Mouse (Mus musculus) lung, postnatal 0 days (tissue): Measurements from ENCODE around the gene Mdga1.

Source experiments
- CTCF ChIP-seq: IDR thresholded peaks from 2 replicates; pipeline ENCODE4 v1.5.1; 2016; ENCODE audit warnings: antibody characterized with exemption, mild to moderate bottlenecking
- EP300 ChIP-seq: IDR thresholded peaks from 2 replicates; pipeline ENCODE4 v1.6.1; 2016; ENCODE audit warnings: antibody characterized with exemption, mild to moderate bottlenecking, control low read depth

- TF ChIP-seq CTCF, result no peak
- TF ChIP-seq EP300, result no peak
These were observed 54.1 kb downstream of the Mdga1 start for GRCm38 (mm10) chr17:29915820-29916219.
